15 mouse cellular contexts compared by ENCODE assay signal in the genomic region with DNA sequence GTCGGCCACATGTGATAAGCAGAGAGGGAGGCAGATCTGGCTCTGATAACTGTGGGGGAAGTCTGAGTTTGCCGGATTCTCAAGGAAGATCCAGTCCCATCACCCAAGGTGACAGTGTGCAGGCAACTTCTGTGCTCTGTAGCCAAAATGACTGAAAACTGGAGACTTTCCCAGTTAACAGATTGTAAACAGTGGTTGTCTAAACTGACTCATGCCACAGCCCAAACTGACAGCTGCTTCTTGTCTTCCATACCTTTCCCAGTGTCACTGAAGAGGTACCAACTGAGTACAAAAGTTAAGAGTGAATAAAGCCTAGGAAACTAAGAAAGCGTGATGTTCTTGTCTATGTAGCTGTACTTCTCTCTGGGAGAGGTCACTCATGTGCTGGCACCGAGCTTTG.
"Had no signal": no experiment of that assay in that cellular context is flagged by ENCODE, and none has a peak within 500 bp of the region (broad histone marks: within the 10 kb centered on the region; RNA-seq: fewer than 3 reads in every experiment).

No protein-coding gene starts in this region.

- H3K4me2 ChIP-seq: hindbrain, embryonic 15.5 days; liver, embryonic 11.5 days; liver, embryonic 15.5 days had no signal

- H3K4me3 ChIP-seq: hindbrain, embryonic 15.5 days; layer of hippocampus, adult 2 months; left cerebral cortex, adult 2 months; limb, embryonic 10.5 days; liver, embryonic 15.5 days; midbrain, embryonic 10.5 days had no signal

- H3K9ac ChIP-seq: hindbrain, embryonic 15.5 days; liver, embryonic 15.5 days had no signal

- H3K36me3 ChIP-seq: hindbrain, embryonic 15.5 days; limb, embryonic 10.5 days; liver, embryonic 15.5 days; midbrain, embryonic 10.5 days had no signal

- H3K27me3 ChIP-seq: hindbrain, embryonic 15.5 days; liver, embryonic 15.5 days had no signal

- H3K4me1 ChIP-seq: hindbrain, embryonic 15.5 days; limb, embryonic 10.5 days; liver, embryonic 15.5 days; midbrain, embryonic 10.5 days had no signal

- DNase-seq: kidney, adult 8-10 months; kidney, postnatal 36 days; right cerebral cortex, postnatal 14 days had no signal

- H3K27ac ChIP-seq: hindbrain, embryonic 15.5 days; kidney, postnatal 0 days; layer of hippocampus, adult 2 months; left cerebral cortex, adult 2 months; limb, embryonic 10.5 days; liver, embryonic 15.5 days; midbrain, embryonic 10.5 days; stomach, postnatal 0 days had no signal

- H3K9me3 ChIP-seq: hindbrain, embryonic 15.5 days; limb, embryonic 10.5 days; liver, embryonic 15.5 days; midbrain, embryonic 10.5 days had no signal

- ATAC-seq: inflammation-experienced regulatory T-cells, adult 6 months; intestine, postnatal 0 days; midbrain, embryonic 16.5 days had no signal
